Mouse (Mus musculus) midbrain, embryonic 10.5 days (tissue): ENCODE data around the gene Stk38l. TPM values are rescaled to one million over a fixed set of nuclear protein-coding genes. Genes with fewer than 3 reads are reported as not detected.
"Not testable (repeated sequence)": the region's sequence is repeated elsewhere in the genome, so short reads cannot be mapped to it uniquely, and the experiment has no call there.

Experiments
- DNase-seq: peaks from one replicate; pipeline ENCODE4 v3.0.0-alpha.2; 2017; ENCODE audit warnings: low spot score
- H3K27ac ChIP-seq: fragments of 300-500 bp; sonication (generic); replicated peaks from 2 replicates; pipeline ENCODE4 v1.5.1; 2016; ENCODE audit warnings: mild to moderate bottlenecking
- H3K27me3 ChIP-seq: fragments of 300-500 bp; sonication (generic); 2 replicates; pipeline ENCODE4 v1.6.1; 2016; ENCODE audit warnings: low read depth, mild to moderate bottlenecking; ENCODE audit not compliant: poor library complexity, severe bottlenecking
- H3K36me3 ChIP-seq: fragments of 300-500 bp; sonication (generic); 2 replicates; pipeline ENCODE4 v1.6.1; 2016; ENCODE audit warnings: mild to moderate bottlenecking, moderate library complexity
- H3K4me1 ChIP-seq: fragments of 300-500 bp; sonication (generic); 2 replicates; pipeline ENCODE4 v1.6.1; 2016
- H3K4me3 ChIP-seq: fragments of 300-500 bp; sonication (generic); 2 replicates; pipeline ENCODE4 v1.5.1; 2016; ENCODE audit warnings: mild to moderate bottlenecking, moderate library complexity
- H3K9me3 ChIP-seq: fragments of 300-500 bp; sonication (generic); replicated peaks from 2 replicates; pipeline ENCODE4 v1.6.1; 2016; ENCODE audit warnings: mild to moderate bottlenecking
- WGBS: fragments of 180-500 bp; shearing (Covaris S2); methylation state at CpG from one replicate; pipeline ENCODE4 v1.1.7; 2016; 5-methylcytosine and 5-hydroxymethylcytosine counted together
- polyA plus RNA-seq: library from polyadenylated mRNA; unstranded; fragments of >200 nt; fragmentation: Nextera tagmentation; extraction: Ambion mirVana; gene quantifications from 2 replicates; pipeline ENCODE4 v1.2.1, GENCODE M21; 2016

Stk38l gene
- polyA plus RNA-seq, 1 experiment from 2014 or later = 21.0 TPM

GRCm38 (mm10) chr6:146741986-146742635 is 17.3 kb downstream of the Stk38l start:
- Histone ChIP-seq H3K4me1 (peaks cover 3% of the 10 kb centered on the region; the same call in 1 of the 2 replicates), H3K27ac (no peak overlapping the region), H3K9me3 (no peaks in the 10 kb centered on the region), H3K36me3 (no peaks in the 10 kb centered on the region), H3K4me3 (no peak overlapping the region), H3K27me3 (no peaks in the 10 kb centered on the region)
- no peak for DNase-seq
- 83% methylated on average over 5 of the region's 5 CpGs for WGBS

- not testable (repeated sequence) for H3K27ac ChIP-seq, H3K9me3 ChIP-seq, H3K36me3 ChIP-seq, H3K4me1 ChIP-seq, H3K27me3 ChIP-seq, H3K4me3 ChIP-seq, DNase-seq
- 91% methylated on average over 7 of the region's 7 CpGs for WGBS
Observed at GRCm38 (mm10) chr6:146744266-146744665, 19.5 kb downstream of the Stk38l start.

- no peak overlapping the region for H3K27ac ChIP-seq
- H3K4me3 ChIP-seq = no peak overlapping the region
- H3K36me3 ChIP-seq = no peaks in the 10 kb centered on the region
- WGBS = 92% methylated on average over 1 of the region's 1 CpGs
- no peak for DNase-seq
- H3K27me3 ChIP-seq = no peaks in the 10 kb centered on the region
- no peaks in the 10 kb centered on the region for H3K9me3 ChIP-seq
- no peaks in the 10 kb centered on the region for H3K4me1 ChIP-seq
Observed at GRCm38 (mm10) chr6:146745180-146745579, 20.4 kb downstream of the Stk38l start.

GRCm38 (mm10) chr6:146746577-146746976 is 21.8 kb downstream of the Stk38l start:
- Histone ChIP-seq H3K27me3 (no peaks in the 10 kb centered on the region), H3K9me3 (no peaks in the 10 kb centered on the region), H3K4me1 (no peaks in the 10 kb centered on the region), H3K27ac (no peak overlapping the region), H3K4me3 (no peak overlapping the region), H3K36me3 (no peaks in the 10 kb centered on the region)
- 87% methylated on average over 5 of the region's 5 CpGs for WGBS
- DNase-seq = no peak

- no peak for DNase-seq
- no peaks in the 10 kb centered on the region for H3K9me3 ChIP-seq
- H3K27me3 ChIP-seq = no peaks in the 10 kb centered on the region
- no peaks in the 10 kb centered on the region for H3K4me1 ChIP-seq
- H3K27ac ChIP-seq = no peak overlapping the region
- H3K36me3 ChIP-seq = no peaks in the 10 kb centered on the region
- H3K4me3 ChIP-seq = no peak overlapping the region
Observed at GRCm38 (mm10) chr6:146747057-146747456, 22.3 kb downstream of the Stk38l start.

- WGBS = 90% methylated on average over 1 of the region's 1 CpGs
Observed at GRCm38 (mm10) chr6:146748271-146748670, 23.5 kb downstream of the Stk38l start.

GRCm38 (mm10) chr6:146751671-146752070 is 26.9 kb downstream of the Stk38l start:
- no peaks in the 10 kb centered on the region for H3K27me3 ChIP-seq
- H3K4me3 ChIP-seq = no peak overlapping the region
- H3K9me3 ChIP-seq = no peaks in the 10 kb centered on the region
- 93% methylated on average over 1 of the region's 1 CpGs for WGBS
- no peaks in the 10 kb centered on the region for H3K36me3 ChIP-seq
- no peak for DNase-seq
- H3K27ac ChIP-seq = no peak overlapping the region
- peaks cover 7% of the 10 kb centered on the region for H3K4me1 ChIP-seq

More at GRCm38 (mm10) chr6:146748271-146748670, 23.5 kb downstream of the Stk38l start:
- no peaks in the 10 kb centered on the region for H3K4me1 ChIP-seq
- H3K27ac ChIP-seq = no peak overlapping the region
- H3K36me3 ChIP-seq = no peaks in the 10 kb centered on the region
- no peaks in the 10 kb centered on the region for H3K27me3 ChIP-seq
- no peak overlapping the region for H3K4me3 ChIP-seq
- DNase-seq = no peak
- no peaks in the 10 kb centered on the region for H3K9me3 ChIP-seq

- no peak overlapping the region for H3K4me3 ChIP-seq
- H3K27me3 ChIP-seq = no peaks in the 10 kb centered on the region
- 90% methylated on average over 2 of the region's 2 CpGs for WGBS
- H3K27ac ChIP-seq = no peak overlapping the region
- H3K36me3 ChIP-seq = no peaks in the 10 kb centered on the region
- H3K9me3 ChIP-seq = no peaks in the 10 kb centered on the region
- H3K4me1 ChIP-seq = peaks cover 12% of the 10 kb centered on the region
- no peak for DNase-seq
Observed at GRCm38 (mm10) chr6:146752178-146752577, 27.4 kb downstream of the Stk38l start.

GRCm38 (mm10) chr6:146752612-146753011 is 27.8 kb downstream of the Stk38l start:
- Histone ChIP-seq H3K4me3 (no peak overlapping the region), H3K9me3 (no peaks in the 10 kb centered on the region), H3K36me3 (no peaks in the 10 kb centered on the region), H3K4me1 (peaks cover 13% of the 10 kb centered on the region), H3K27ac (no peak overlapping the region), H3K27me3 (no peaks in the 10 kb centered on the region)
- 79% methylated on average over 1 of the region's 1 CpGs for whole genome bisulfite sequencing
- DNase-seq = no peak

GRCm38 (mm10) chr6:146753560-146754160 is 28.9 kb downstream of the Stk38l start:
- H3K27ac ChIP-seq = no peak overlapping the region
- WGBS = 90% methylated on average over 2 of the region's 2 CpGs
- H3K9me3 ChIP-seq = no peaks in the 10 kb centered on the region
- no peaks in the 10 kb centered on the region for H3K36me3 ChIP-seq
- no peak for DNase-seq
- no peaks in the 10 kb centered on the region for H3K27me3 ChIP-seq
- peaks cover 13% of the 10 kb centered on the region for H3K4me1 ChIP-seq
- H3K4me3 ChIP-seq = no peak overlapping the region

- peaks cover 1% of the 10 kb centered on the region; the same call in 1 of the 2 replicates for H3K36me3 ChIP-seq
- H3K4me3 ChIP-seq = no peak overlapping the region
- H3K27ac ChIP-seq = no peak overlapping the region
- no peak for DNase-seq
- H3K27me3 ChIP-seq = no peaks in the 10 kb centered on the region
- 93% methylated on average over 2 of the region's 2 CpGs for WGBS
- peaks cover 13% of the 10 kb centered on the region for H3K4me1 ChIP-seq
- no peaks in the 10 kb centered on the region for H3K9me3 ChIP-seq
Observed at GRCm38 (mm10) chr6:146755136-146755535, 30.3 kb downstream of the Stk38l start.

- Histone ChIP-seq H3K36me3 (peaks cover 4% of the 10 kb centered on the region; the same call in 1 of the 2 replicates), H3K4me1 (peaks cover 13% of the 10 kb centered on the region), H3K9me3 (no peaks in the 10 kb centered on the region), H3K4me3 (no peak overlapping the region), H3K27ac (no peak overlapping the region), H3K27me3 (no peaks in the 10 kb centered on the region)
- no peak for DNase-seq
- 89% methylated on average over 4 of the region's 4 CpGs for WGBS
Observed at GRCm38 (mm10) chr6:146755679-146756078, 30.9 kb downstream of the Stk38l start.

- no peak for DNase-seq
- 92% methylated on average over 2 of the region's 2 CpGs for WGBS
- no peaks in the 10 kb centered on the region for H3K27me3 ChIP-seq
- peaks cover 4% of the 10 kb centered on the region; the same call in 1 of the 2 replicates for H3K36me3 ChIP-seq
- no peaks in the 10 kb centered on the region for H3K9me3 ChIP-seq
- no peak overlapping the region for H3K27ac ChIP-seq
- peaks cover 10% of the 10 kb centered on the region for H3K4me1 ChIP-seq
- H3K4me3 ChIP-seq = no peak overlapping the region
Observed at GRCm38 (mm10) chr6:146759027-146759426, 34.2 kb downstream of the Stk38l start.
